Mouse (Mus musculus) forebrain, embryonic 12.5 days (tissue): Measurements from ENCODE around the gene Rnf181. TPM values are rescaled to one million over a fixed set of nuclear protein-coding genes. Genes with fewer than 3 reads are reported as not detected.

Experiments used
- polyA plus RNA-seq: library from polyadenylated mRNA; unstranded; fragments of >200 nt; fragmentation: Nextera tagmentation; extraction: Ambion mirVana; gene quantifications from 2 replicates; pipeline ENCODE4 v1.2.1, GENCODE M21; 2016

Gene Rnf181
- polyA plus RNA-seq, 1 experiment from 2014 or later: 97.5 TPM

Other genes starting within 250 kb of the Rnf181 start
- 6.5 and 7.5 TPM in 2 replicates for gene Atoh8, start 131.4 kb downstream of the Rnf181 start, polyA plus RNA-seq
- not detected in 2 replicates for gene Sftpb, start 62.3 kb downstream of the Rnf181 start, polyA plus RNA-seq
- 74.0 and 76.4 TPM in 2 replicates for gene Usp39, start 21.8 kb downstream of the Rnf181 start, polyA plus RNA-seq
- gene 0610030E20Rik, start 19.6 kb downstream of the Rnf181 start, polyA plus RNA-seq: 28.5 and 30.4 TPM in 2 replicates
- 4.0 and 4.1 TPM in 2 replicates for gene Tmem150a, start 11.5 kb downstream of the Rnf181 start, polyA plus RNA-seq
- 6.0 and 7.6 TPM in 2 replicates for gene Vamp5, start 13.5 kb upstream of the Rnf181 start, polyA plus RNA-seq
- gene Vamp8, start 23.7 kb upstream of the Rnf181 start, polyA plus RNA-seq: 24.6 and 26.0 TPM in 2 replicates
- 19.1 and 19.8 TPM in 2 replicates for gene Ggcx, start 47.4 kb upstream of the Rnf181 start, polyA plus RNA-seq
- gene Mat2a, start 72.6 kb upstream of the Rnf181 start, polyA plus RNA-seq: 475 and 476 TPM in 2 replicates
- gene Sh2d6, start 154.8 kb upstream of the Rnf181 start, polyA plus RNA-seq: 0.40 and 0.47 TPM in 2 replicates
- 4.1 and 5.4 TPM in 2 replicates for gene Capg, start 177.4 kb upstream of the Rnf181 start, polyA plus RNA-seq
- gene Elmod3, start 231.5 kb upstream of the Rnf181 start, polyA plus RNA-seq: 16.0 and 16.2 TPM in 2 replicates
- gene Retsat, start 231.5 kb upstream of the Rnf181 start, polyA plus RNA-seq: 4.6 and 5.3 TPM in 2 replicates